Mouse (Mus musculus) CH12.LX (cell line): ENCODE results near the gene Tbc1d16. TPM values are rescaled to one million over a fixed set of nuclear protein-coding genes. Genes with fewer than 3 reads are reported as not detected.
A peak's percentile ranks its signal among the peaks of the same experiment; 100 is the strongest.

ENCODE experiments used
- DNase-seq: peaks from one replicate; pipeline ENCODE4 v3.0.0-alpha.2; 2013; ENCODE audit errors: extremely low read depth
- H3K27ac ChIP-seq: 2 replicates; pipeline ENCODE4 v1.5.1; 2012; ENCODE audit warnings: low read depth, mild to moderate bottlenecking, control low read depth, moderate library complexity; ENCODE audit not compliant: insufficient read depth
- H3K27me3 ChIP-seq: replicated peaks from 2 replicates; pipeline ENCODE3; 2012; ENCODE audit warnings: inconsistent platforms
- H3K36me3 ChIP-seq, 2 experiments: replicated peaks in 1 of 2; 2 replicates each; pipeline versions ENCODE3 to v1.6.1; 2012; ENCODE audit warnings: inconsistent platforms in 1 of 2, low read length in 1 of 2, mild to moderate bottlenecking in 1 of 2, mixed read lengths in 1 of 2, moderate library complexity in 1 of 2; ENCODE audit not compliant: control insufficient read depth in 1 of 2, insufficient read depth in 1 of 2
- H3K4me1 ChIP-seq, 2 experiments: 2 replicates each; pipeline ENCODE4 v1.6.1; 2012; ENCODE audit warnings: inconsistent platforms in 1 of 2, moderate library complexity in 1 of 2; ENCODE audit not compliant: insufficient read depth in 2 of 2, control insufficient read depth in 1 of 2
- H3K4me2 ChIP-seq: 2 replicates; pipeline ENCODE4 v1.6.1; 2012; ENCODE audit warnings: low read depth, mild to moderate bottlenecking, control low read depth; ENCODE audit not compliant: poor library complexity, insufficient read depth, severe bottlenecking
- H3K4me3 ChIP-seq, 3 experiments: fragments of 150-350 bp in 1 of 3; sonication (generic) in 1 of 3; replicated peaks in 1 of 3; 2 replicates each; pipeline versions ENCODE3 to v1.5.1; 2011 to 2012; ENCODE audit warnings: low read depth in 2 of 3, low read length in 2 of 3, mild to moderate bottlenecking in 2 of 3, moderate library complexity in 2 of 3, control low read depth in 1 of 3, improper control_type of control experiment in 1 of 3, inconsistent platforms in 1 of 3, mixed read lengths in 1 of 3; ENCODE audit not compliant: poor library complexity in 1 of 3
- H3K79me2 ChIP-seq: replicated peaks from 2 replicates; pipeline ENCODE4 v1.6.1; 2012; ENCODE audit warnings: mild to moderate bottlenecking, moderate library complexity; ENCODE audit not compliant: control insufficient read depth, poor library complexity, insufficient read depth, severe bottlenecking; ENCODE audit errors: extremely low read depth
- H3K9ac ChIP-seq: 2 replicates; pipeline ENCODE4 v1.6.1; 2012; ENCODE audit warnings: low read depth, mild to moderate bottlenecking, control low read depth, moderate library complexity; ENCODE audit not compliant: insufficient read depth
- H3K9me3 ChIP-seq: replicated peaks from 2 replicates; pipeline ENCODE3; 2012; ENCODE audit warnings: low read length, inconsistent platforms, mixed read lengths
- BHLHE40 ChIP-seq: IDR thresholded peaks from 2 replicates; pipeline ENCODE4 v1.6.1; 2011; ENCODE audit warnings: mild to moderate bottlenecking, low read depth, low read length, improper control_type of control experiment
- CHD1 ChIP-seq: IDR thresholded peaks from 2 replicates; pipeline ENCODE4 v1.6.1; 2012; ENCODE audit warnings: low read depth, low read length, improper control_type of control experiment, inconsistent platforms
- CHD2 ChIP-seq: IDR thresholded peaks from 2 replicates; pipeline ENCODE4 v1.6.1; 2011; ENCODE audit warnings: low read length, improper control_type of control experiment
- CTCF ChIP-seq, 2 experiments: IDR thresholded peaks in 1 of 2; conservative IDR thresholded peaks in 1 of 2; 2 replicates each; pipeline ENCODE4 v1.5.1; 2011 to 2012; ENCODE audit warnings: low read depth in 2 of 2, low read length in 2 of 2, improper control_type of control experiment in 1 of 2, inconsistent platforms in 1 of 2, mild to moderate bottlenecking in 1 of 2, moderate library complexity in 1 of 2
- E2F4 ChIP-seq: IDR thresholded peaks from 2 replicates; pipeline ENCODE4 v1.6.1; 2011; ENCODE audit warnings: low read depth, low read length, improper control_type of control experiment; ENCODE audit not compliant: insufficient replicate concordance
- ELF1 ChIP-seq: IDR thresholded peaks from 2 replicates; pipeline ENCODE4 v1.6.1; 2014; ENCODE audit warnings: low read depth, mild to moderate bottlenecking, inconsistent platforms, low read length, improper control_type of control experiment
- EP300 ChIP-seq: IDR thresholded peaks from 2 replicates; pipeline ENCODE4 v1.6.1; 2011; ENCODE audit warnings: low read length, improper control_type of control experiment
- ETS1 ChIP-seq: conservative IDR thresholded peaks from 2 replicates; pipeline ENCODE4 v1.6.1; 2012; ENCODE audit warnings: low read depth, mild to moderate bottlenecking, inconsistent platforms, low read length, improper control_type of control experiment, moderate library complexity
- GABPA ChIP-seq: IDR thresholded peaks from 2 replicates; pipeline ENCODE4 v1.6.1; 2012; ENCODE audit warnings: low read depth, low read length, improper control_type of control experiment, inconsistent platforms; ENCODE audit not compliant: insufficient replicate concordance
- HCFC1 ChIP-seq: IDR thresholded peaks from 2 replicates; pipeline ENCODE4 v1.6.1; 2012; ENCODE audit warnings: low read depth, mild to moderate bottlenecking, inconsistent platforms, low read length, improper control_type of control experiment
- IRF4 ChIP-seq: IDR thresholded peaks from 2 replicates; pipeline ENCODE4 v1.6.1; 2014; ENCODE audit warnings: low read depth, mild to moderate bottlenecking, inconsistent platforms, low read length, improper control_type of control experiment
- JUN ChIP-seq: IDR thresholded peaks from 2 replicates; pipeline ENCODE4 v1.6.1; 2011; ENCODE audit warnings: low read depth, mild to moderate bottlenecking, low read length, improper control_type of control experiment, moderate library complexity; ENCODE audit not compliant: insufficient read depth
- JUND ChIP-seq: conservative IDR thresholded peaks from 2 replicates; pipeline ENCODE4 v1.6.1; 2011; ENCODE audit warnings: low read depth, low read length, improper control_type of control experiment
- KAT2A ChIP-seq: IDR thresholded peaks from 2 replicates; pipeline ENCODE4 v1.6.1; 2012; ENCODE audit warnings: low read length, improper control_type of control experiment, inconsistent platforms; ENCODE audit not compliant: insufficient replicate concordance
- MAFK ChIP-seq: IDR thresholded peaks from 2 replicates; pipeline ENCODE4 v1.6.1; 2011; ENCODE audit warnings: low read length, improper control_type of control experiment; ENCODE audit not compliant: insufficient replicate concordance
- MAX ChIP-seq: IDR thresholded peaks from 2 replicates; pipeline ENCODE4 v1.6.1; 2011; ENCODE audit warnings: low read length, improper control_type of control experiment
- MAZ ChIP-seq: IDR thresholded peaks from 2 replicates; pipeline ENCODE4 v1.6.1; 2012; ENCODE audit warnings: low read depth, mild to moderate bottlenecking, inconsistent platforms, low read length, improper control_type of control experiment, moderate library complexity
- MEF2A ChIP-seq: IDR thresholded peaks from 2 replicates; pipeline ENCODE4 v1.6.1; 2014; ENCODE audit warnings: low read depth, mild to moderate bottlenecking, inconsistent platforms, low read length, improper control_type of control experiment, borderline replicate concordance
- MXI1 ChIP-seq: IDR thresholded peaks from 2 replicates; pipeline ENCODE4 v1.6.1; 2011; ENCODE audit warnings: mild to moderate bottlenecking, low read depth, low read length, improper control_type of control experiment
- MYC ChIP-seq: IDR thresholded peaks from 2 replicates; pipeline ENCODE4 v1.6.1; 2011; ENCODE audit warnings: low read depth, mild to moderate bottlenecking, improper control_type of control experiment, low read length
- NELFE ChIP-seq: IDR thresholded peaks from 2 replicates; pipeline ENCODE4 v1.6.1; 2011; ENCODE audit warnings: low read depth, low read length, improper control_type of control experiment
- NRF1 ChIP-seq: IDR thresholded peaks from 2 replicates; pipeline ENCODE4 v1.6.1; 2014; ENCODE audit warnings: low read depth, mild to moderate bottlenecking, inconsistent platforms, low read length, improper control_type of control experiment, moderate library complexity
- PAX5 ChIP-seq: IDR thresholded peaks from 2 replicates; pipeline ENCODE4 v1.6.1; 2012; ENCODE audit warnings: low read length, inconsistent platforms, mixed read lengths
- POLR2A ChIP-seq: IDR thresholded peaks from 2 replicates; pipeline ENCODE4 v1.6.1; 2011; ENCODE audit warnings: low read depth, mild to moderate bottlenecking, improper control_type of control experiment, low read length
- POLR2AphosphoS2 ChIP-seq: IDR thresholded peaks from 2 replicates; pipeline ENCODE4 v1.6.1; 2011; ENCODE audit warnings: low read depth, low read length, improper control_type of control experiment
- RAD21 ChIP-seq: IDR thresholded peaks from 2 replicates; pipeline ENCODE4 v1.6.1; 2011; ENCODE audit warnings: low read depth, mild to moderate bottlenecking, low read length, improper control_type of control experiment, moderate library complexity
- RCOR1 ChIP-seq: conservative IDR thresholded peaks from 2 replicates; pipeline ENCODE4 v1.6.1; 2012; ENCODE audit warnings: low read depth, mild to moderate bottlenecking, inconsistent platforms, low read length, improper control_type of control experiment
- SIN3A ChIP-seq: IDR thresholded peaks from 2 replicates; pipeline ENCODE4 v1.6.1; 2012; ENCODE audit warnings: low read length, improper control_type of control experiment, inconsistent platforms
- SMC3 ChIP-seq: IDR thresholded peaks from 2 replicates; pipeline ENCODE4 v1.6.1; 2011; ENCODE audit warnings: low read depth, low read length, improper control_type of control experiment
- TBP ChIP-seq: conservative IDR thresholded peaks from 2 replicates; pipeline ENCODE4 v1.6.1; 2011; ENCODE audit warnings: low read depth, low read length, improper control_type of control experiment
- TCF12 ChIP-seq: IDR thresholded peaks from 2 replicates; pipeline ENCODE4 v1.6.1; 2014; ENCODE audit warnings: low read depth, mild to moderate bottlenecking, inconsistent platforms, low read length, improper control_type of control experiment
- UBTF ChIP-seq: IDR thresholded peaks from 2 replicates; pipeline ENCODE4 v1.6.1; 2012; ENCODE audit warnings: low read depth, mild to moderate bottlenecking, inconsistent platforms, low read length, improper control_type of control experiment, moderate library complexity
- USF1 ChIP-seq: IDR thresholded peaks from 2 replicates; pipeline ENCODE4 v1.6.1; 2014; ENCODE audit warnings: low read depth, mild to moderate bottlenecking, inconsistent platforms, low read length, improper control_type of control experiment
- USF2 ChIP-seq: conservative IDR thresholded peaks from 2 replicates; pipeline ENCODE4 v1.6.1; 2011; ENCODE audit warnings: low read depth, low read length, improper control_type of control experiment
- ZC3H11A ChIP-seq: IDR thresholded peaks from 2 replicates; pipeline ENCODE4 v1.6.1; 2012; ENCODE audit warnings: low read depth, mild to moderate bottlenecking, inconsistent platforms, low read length, improper control_type of control experiment
- ZKSCAN1 ChIP-seq: IDR thresholded peaks from 2 replicates; pipeline ENCODE4 v1.6.1; 2012; ENCODE audit warnings: low read depth, inconsistent platforms, low read length, improper control_type of control experiment, borderline replicate concordance
- ZMIZ1 ChIP-seq: IDR thresholded peaks from 2 replicates; pipeline ENCODE4 v1.6.1; 2012; ENCODE audit warnings: low read depth, mild to moderate bottlenecking, inconsistent platforms, low read length, improper control_type of control experiment
- ZNF384 ChIP-seq: IDR thresholded peaks from 2 replicates; pipeline ENCODE4 v1.6.1; 2012; ENCODE audit warnings: low read depth, low read length, improper control_type of control experiment, inconsistent platforms
- dilution Hi-C: fragments of 300-500 bp; cut with MboI; formaldehyde crosslinking; loops from 2 replicates; pipeline ENCODE4 v1.14.3; 2020; ENCODE audit warnings: low sequenced_read_pairs; ENCODE audit not compliant: extremely low pct_unique_long_range_greater_than_20kb, extremely low pct_ligation_motif_present
- in situ Hi-C: fragments of 300-500 bp; cut with MboI; formaldehyde crosslinking; loops from 3 replicates; pipeline ENCODE4 v1.14.3; 2019; ENCODE audit warnings: low sequenced_read_pairs, low pct_ligation_motif_present, low pct_unique_long_range_greater_than_20kb, mixed read lengths
- polyA plus RNA-seq: library from polyadenylated mRNA; unstranded; fragments of >175 nt; gene quantifications from 2 replicates; pipeline ENCODE4 v1.2.1, GENCODE M21; 2012; ENCODE audit warnings: low read depth; ENCODE audit not compliant: insufficient read length
- total RNA-seq, 2 experiments: library from RNA; depleted of rRNA; stranded (reverse); fragments of 300-350 nt in 1 of 2; fragments of >200 nt in 1 of 2; gene quantifications; 2 replicates each; pipeline ENCODE4 v1.2.3; 2012 to 2014

The Tbc1d16 gene
- total and polyA plus RNA-seq, 3 experiments, result 0.79 to 15.9 (median 2.7) TPM

DNA sequence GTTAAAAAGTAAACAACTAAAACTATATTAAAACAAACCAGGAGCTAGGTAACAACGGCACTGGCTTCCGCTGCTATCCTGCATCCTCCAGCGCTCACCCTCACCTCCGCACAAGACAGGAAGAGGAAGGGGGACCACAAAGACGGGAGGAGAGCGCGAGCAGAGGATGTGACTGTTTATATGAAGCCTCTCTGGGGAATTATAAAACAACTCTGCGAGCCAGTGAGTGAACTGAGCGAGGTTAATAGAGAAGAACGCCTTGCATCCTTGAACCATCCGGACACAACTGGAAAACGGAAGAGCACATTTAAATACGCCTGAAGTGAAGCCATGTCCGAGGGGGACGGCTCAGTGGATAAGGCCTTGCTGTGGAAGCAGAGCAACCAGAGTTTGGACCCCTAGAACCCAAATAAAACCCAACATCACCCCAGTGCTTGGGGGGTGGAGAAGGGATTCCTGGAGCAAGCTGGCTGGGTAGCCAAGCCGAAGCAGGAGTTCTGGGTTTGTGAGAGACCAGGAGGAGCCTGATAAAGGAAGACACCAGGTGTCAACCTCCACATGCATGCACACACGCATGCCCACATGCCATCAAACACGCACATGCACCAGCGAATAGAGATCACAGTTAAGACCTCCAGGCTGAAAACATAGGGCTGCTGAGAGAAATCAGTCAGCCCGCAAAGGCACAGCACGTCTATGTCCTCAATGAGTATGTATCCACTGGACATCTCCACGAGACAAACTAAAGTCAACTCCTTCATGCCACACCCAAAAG lies 65.2 kb downstream of the Tbc1d16 start:
- Histone ChIP-seq H3K79me2 (no peaks in the 10 kb centered on the region), H3K9me3 (no peaks in the 10 kb centered on the region), H3K36me3 (no peaks in the 10 kb centered on the region)
- dilution Hi-C loops, result no loop called here
- in situ Hi-C loops, result no loop called here
- TF ChIP-seq IRF4 (peak; percentile 35; the same call in 1 of the 2 replicates), RAD21 (no peak), MAZ (0 out of 2 replicates have a peak, but pooled peaks have one; percentile 70), TBP (no peak), ELF1 (peak; percentile 50; the same call in 1 of the 2 replicates), CHD2 (peak; percentile 44; the same call in 1 of the 2 replicates), UBTF (no peak), E2F4 (no peak), USF2 (no peak), ZMIZ1 (peak; percentile 31; the same call in 1 of the 2 replicates), NRF1 (peak; percentile 61), RCOR1 (no peak), MAFK (no peak), ZC3H11A (no peak), ZKSCAN1 (no peak), MYC (no peak; the same call in 1 of the 2 replicates), SMC3 (no peak), POLR2A (no peak), USF1 (no peak), POLR2AphosphoS2 (0 out of 2 replicates have a peak, but pooled peaks have one; percentile 53), JUND (no peak), ETS1 (no peak), NELFE (0 out of 2 replicates have a peak, but pooled peaks have one; percentile 27), CHD1 (no peak), GABPA (no peak), BHLHE40 (peak; percentile 45), MEF2A (no peak), JUN (no peak), MAX (no peak; the same call in 1 of the 2 replicates), KAT2A (0 out of 2 replicates have a peak, but pooled peaks have one; percentile 36), CTCF (conservative IDR thresholded peaks at IDR 0.05 in 1 of 2, IDR thresholded peaks at IDR 0.05 in 1 of 2; ENCODE audit: low read depth in 2 of 2, low read length in 2 of 2) (no peak), MXI1 (peak; percentile 47), SIN3A (no peak), ZNF384 (0 out of 2 replicates have a peak, but pooled peaks have one; percentile 6), EP300 (0 out of 2 replicates have a peak, but pooled peaks have one; percentile 17), PAX5 (no peak), HCFC1 (peak; percentile 37), TCF12 (no peak)
- TF ChIP-seq, all 38 proteins: peak for 14
- H3K4me1 ChIP-seq, result peaks cover 44 to 79% of the 10 kb centered on the region in 2 experiments
- H3K27ac ChIP-seq, result peak overlapping the region; percentile 64
- no peak overlapping the region; the same call in 1 of the 2 replicates for H3K9ac ChIP-seq
- H3K4me3 ChIP-seq, result no peak overlapping the region
- H3K4me2 ChIP-seq, result peak overlapping the region; percentile 48
- H3K27me3 ChIP-seq, result no peaks in the 10 kb centered on the region
- no peak for DNase-seq
